Mouse (Mus musculus) forebrain, embryonic 16.5 days (tissue): ENCODE measurements around the gene Hyou1. TPM values are rescaled to one million over a fixed set of nuclear protein-coding genes. Genes with fewer than 3 reads are reported as not detected.

ENCODE experiments used
- ATAC-seq: fragments of 200-750 bp; cut with Nextera tagmentation; 2 replicates; pipeline ENCODE4 v1.8.0; 2017; ENCODE audit warnings: mild to moderate bottlenecking, moderate library complexity
- H3K27ac ChIP-seq: fragments of 300-500 bp; sonication (generic); 2 replicates; pipeline ENCODE4 v1.5.1; 2014; ENCODE audit warnings: low read length, control low read depth
- H3K27me3 ChIP-seq: fragments of 300-500 bp; sonication (generic); replicated peaks from 2 replicates; pipeline ENCODE4 v1.6.1; 2014; ENCODE audit warnings: low read length; ENCODE audit not compliant: control insufficient read depth, insufficient read depth
- H3K36me3 ChIP-seq: fragments of 300-500 bp; sonication (generic); 2 replicates; pipeline ENCODE4 v1.6.1; 2014; ENCODE audit not compliant: control insufficient read depth, insufficient read depth
- H3K4me1 ChIP-seq: fragments of 300-500 bp; sonication (generic); replicated peaks from 2 replicates; pipeline ENCODE4 v1.6.1; 2014; ENCODE audit warnings: low read length; ENCODE audit not compliant: control insufficient read depth, insufficient read depth
- H3K4me2 ChIP-seq: fragments of 300-500 bp; sonication (generic); 2 replicates; pipeline ENCODE4 v1.6.1; 2014; ENCODE audit warnings: mild to moderate bottlenecking, low read length, control low read depth
- H3K4me3 ChIP-seq: fragments of 300-500 bp; sonication (generic); replicated peaks from 2 replicates; pipeline ENCODE4 v1.5.1; 2014; ENCODE audit warnings: mild to moderate bottlenecking, low read length, control low read depth
- H3K9ac ChIP-seq: fragments of 300-500 bp; sonication (generic); replicated peaks from 2 replicates; pipeline ENCODE4 v1.6.1; 2014; ENCODE audit warnings: low read depth, low read length, control low read depth
- H3K9me3 ChIP-seq: fragments of 300-500 bp; sonication (generic); 2 replicates; pipeline ENCODE4 v1.6.1; 2016; ENCODE audit warnings: low read length; ENCODE audit not compliant: control insufficient read depth
- WGBS: fragments of 180-500 bp; shearing (Covaris S2); extraction: QIAGEN DNeasy Blood & Tissue Kit; methylation state at CpG from one replicate; pipeline ENCODE4 v1.1.7; 2014; 5-methylcytosine and 5-hydroxymethylcytosine counted together
- polyA plus RNA-seq: library from polyadenylated mRNA; unstranded; fragments of >200 nt; fragmentation: Nextera tagmentation; extraction: Ambion mirVana; gene quantifications from 2 replicates; pipeline ENCODE4 v1.2.1, GENCODE M21; 2015

Hyou1 gene
- polyA plus RNA-seq, 1 experiment from 2014 or later = 27.2 TPM

- H3K4me3 ChIP-seq = no peak overlapping the region
- H3K9me3 ChIP-seq = no peaks in the 10 kb centered on the region
- no peak overlapping the region for H3K9ac ChIP-seq
- no peaks in the 10 kb centered on the region for H3K27me3 ChIP-seq
- WGBS = 60% methylated on average over 9 of the region's 9 CpGs
- peak overlapping the region; percentile 93 for H3K4me2 ChIP-seq
- ATAC-seq = no peak
- peaks cover 22% of the 10 kb centered on the region for H3K4me1 ChIP-seq
- no peak overlapping the region for H3K27ac ChIP-seq
- peaks cover 13% of the 10 kb centered on the region for H3K36me3 ChIP-seq
Observed at GRCm38 (mm10) chr9:44337436-44338169, 41.7 kb upstream of the Hyou1 start.

- Histone ChIP-seq H3K4me2 (no peak overlapping the region), H3K4me3 (no peak overlapping the region), H3K9me3 (no peaks in the 10 kb centered on the region), H3K27me3 (no peaks in the 10 kb centered on the region), H3K9ac (no peak overlapping the region), H3K4me1 (peaks cover 29% of the 10 kb centered on the region), H3K36me3 (peaks cover 4% of the 10 kb centered on the region), H3K27ac (no peak overlapping the region)
- ATAC-seq = no peak
- WGBS = 78% methylated on average over 5 of the region's 5 CpGs
Observed at GRCm38 (mm10) chr9:44338574-44338973, 40.7 kb upstream of the Hyou1 start.

- H3K9ac ChIP-seq = no peak overlapping the region
- H3K4me3 ChIP-seq = no peak overlapping the region
- peaks cover 2% of the 10 kb centered on the region; the same call in 1 of the 2 replicates for H3K36me3 ChIP-seq
- 94% methylated on average over 5 of the region's 5 CpGs for WGBS
- no peak for ATAC-seq
- no peak overlapping the region for H3K27ac ChIP-seq
- H3K9me3 ChIP-seq = no peaks in the 10 kb centered on the region
- H3K4me2 ChIP-seq = no peak overlapping the region
- H3K27me3 ChIP-seq = no peaks in the 10 kb centered on the region
- H3K4me1 ChIP-seq = peaks cover 23% of the 10 kb centered on the region
Observed at GRCm38 (mm10) chr9:44341487-44341886, 37.8 kb upstream of the Hyou1 start.

DNA sequence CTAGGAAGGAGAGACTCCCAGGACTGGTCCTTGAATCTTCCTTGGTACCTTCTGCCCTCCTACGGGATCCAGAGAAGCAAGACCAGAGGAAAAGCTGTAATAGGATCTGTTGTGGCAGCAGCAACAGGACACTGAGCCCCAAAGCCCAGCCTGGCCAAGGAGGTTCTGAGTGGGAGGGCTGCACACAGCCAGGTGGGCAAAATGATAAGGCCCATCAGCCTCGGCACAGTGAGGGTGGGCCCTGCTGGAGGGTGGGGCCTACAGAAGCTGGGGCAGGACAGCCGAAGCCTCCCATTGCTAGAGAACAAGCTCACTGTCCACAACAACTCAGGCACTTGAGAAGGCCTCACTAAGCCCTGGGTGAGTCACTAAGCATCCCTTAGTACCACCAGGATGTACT is 37.1 kb upstream of the Hyou1 start:
- H3K36me3 ChIP-seq = peaks cover 5% of the 10 kb centered on the region
- H3K27ac ChIP-seq = no peak overlapping the region
- H3K4me1 ChIP-seq = peaks cover 17% of the 10 kb centered on the region
- H3K9ac ChIP-seq = no peak overlapping the region
- no peak overlapping the region for H3K4me2 ChIP-seq
- no peaks in the 10 kb centered on the region for H3K9me3 ChIP-seq
- no peak overlapping the region for H3K4me3 ChIP-seq
- no peak for ATAC-seq
- WGBS = 91% methylated on average over 3 of the region's 3 CpGs
- H3K27me3 ChIP-seq = no peaks in the 10 kb centered on the region

GRCm38 (mm10) chr9:44342605-44343004 is 36.7 kb upstream of the Hyou1 start:
- WGBS = 100% methylated on average over 1 of the region's 1 CpGs
- H3K4me1 ChIP-seq = peaks cover 13% of the 10 kb centered on the region
- H3K9me3 ChIP-seq = no peaks in the 10 kb centered on the region
- H3K4me3 ChIP-seq = no peak overlapping the region
- H3K27ac ChIP-seq = no peak overlapping the region
- no peak overlapping the region for H3K9ac ChIP-seq
- H3K4me2 ChIP-seq = no peak overlapping the region
- no peaks in the 10 kb centered on the region for H3K27me3 ChIP-seq
- ATAC-seq = no peak
- H3K36me3 ChIP-seq = peaks cover 8% of the 10 kb centered on the region

- Histone ChIP-seq H3K36me3 (peaks cover 15% of the 10 kb centered on the region), H3K9ac (peak overlapping the region; percentile 85), H3K9me3 (no peaks in the 10 kb centered on the region), H3K27me3 (no peaks in the 10 kb centered on the region), H3K4me1 (peaks cover 10% of the 10 kb centered on the region), H3K4me2 (peak overlapping the region; percentile 71), H3K4me3 (peak overlapping the region; percentile 92), H3K27ac (0 out of 2 replicates have a peak overlapping the region, but pooled peaks have one; percentile 38)
- WGBS = 9% methylated on average over 6 of the region's 6 CpGs
- peak; percentile 2; the same call in 1 of the 2 replicates for ATAC-seq
Observed at GRCm38 (mm10) chr9:44343290-44343689, 36.0 kb upstream of the Hyou1 start.

DNA sequence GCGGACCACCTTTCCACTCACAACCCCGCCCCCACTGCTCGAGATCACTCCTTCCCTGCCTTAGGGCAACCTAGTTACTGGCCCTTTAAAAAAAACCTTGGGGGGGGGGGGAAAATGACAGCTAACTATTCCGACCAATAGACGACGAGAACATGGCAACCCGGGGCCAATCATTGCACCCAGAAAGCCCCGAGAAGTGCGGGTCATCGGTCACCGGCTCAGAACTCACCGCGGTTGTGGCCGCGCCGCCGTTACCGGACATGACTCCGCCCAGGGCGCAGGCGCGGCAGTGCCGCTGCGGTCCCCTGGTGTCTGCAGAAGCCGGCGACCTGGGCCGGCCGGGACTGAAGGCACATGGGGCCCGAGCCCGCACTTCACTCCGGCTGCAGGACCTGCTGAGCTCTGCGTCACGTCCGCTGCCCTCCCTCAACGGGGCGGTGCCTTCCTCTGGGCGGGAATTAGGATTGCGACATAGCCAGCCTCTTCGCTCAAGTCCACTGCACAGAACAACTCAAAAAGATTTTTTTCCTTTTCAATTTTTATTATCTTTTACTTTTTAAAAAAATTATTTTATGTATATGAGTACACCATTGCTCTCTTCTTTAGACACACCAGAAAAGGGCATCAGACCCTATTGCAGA is 35.4 kb upstream of the Hyou1 start, which contains the start of gene Hmbs:
Hmbs (minus strand) TSS at position 448 of the 641 bp plus-strand sequence.
- peak; percentile 97 for ATAC-seq
- peak within 1 kb of the TSS; percentile 71 for H3K4me2 ChIP-seq
- under 1% methylated on average over 39 of the region's 39 CpGs for WGBS
- peak within 1 kb of the TSS; percentile 96 for H3K27ac ChIP-seq
- H3K4me3 ChIP-seq = peak within 1 kb of the TSS; percentile 92
- H3K4me1 ChIP-seq = peaks cover 10% of the 10 kb centered on the region
- no peaks in the 10 kb centered on the region for H3K9me3 ChIP-seq
- peaks cover 21% of the 10 kb centered on the region for H3K36me3 ChIP-seq
- peak within 1 kb of the TSS; percentile 85 for H3K9ac ChIP-seq
- no peaks in the 10 kb centered on the region for H3K27me3 ChIP-seq

GRCm38 (mm10) chr9:44345570-44346433 is 33.5 kb upstream of the Hyou1 start:
- Histone ChIP-seq H3K36me3 (peaks cover 33% of the 10 kb centered on the region), H3K4me2 (no peak overlapping the region), H3K9me3 (no peaks in the 10 kb centered on the region), H3K4me3 (no peak overlapping the region), H3K4me1 (peaks cover 10% of the 10 kb centered on the region), H3K27ac (no peak overlapping the region), H3K27me3 (no peaks in the 10 kb centered on the region), H3K9ac (no peak overlapping the region)
- 91% methylated on average over 6 of the region's 6 CpGs for WGBS
- ATAC-seq = no peak

- H3K4me3 ChIP-seq = no peak overlapping the region
Observed at GRCm38 (mm10) chr9:44347166-44347565, 32.1 kb upstream of the Hyou1 start.

More at GRCm38 (mm10) chr9:44347166-44347565, 32.1 kb upstream of the Hyou1 start:
- Histone ChIP-seq H3K27me3 (no peaks in the 10 kb centered on the region), H3K4me1 (peaks cover 10% of the 10 kb centered on the region), H3K9me3 (no peaks in the 10 kb centered on the region), H3K4me2 (no peak overlapping the region), H3K36me3 (peaks cover 43% of the 10 kb centered on the region), H3K27ac (no peak overlapping the region), H3K9ac (no peak overlapping the region)
- WGBS = 92% methylated on average over 9 of the region's 9 CpGs
- ATAC-seq = no peak
